Mouse (Mus musculus) liver, embryonic 11.5 days (tissue): Measurements from ENCODE around the gene Mettl18. TPM values are rescaled to one million over a fixed set of nuclear protein-coding genes. Genes with fewer than 3 reads are reported as not detected.
A peak's percentile ranks its signal among the peaks of the same experiment; 100 is the strongest.
"Not testable (repeated sequence)": the region's sequence is repeated elsewhere in the genome, so short reads cannot be mapped to it uniquely, and the experiment has no call there.

Experiments used
- ATAC-seq: fragments of 200-750 bp; cut with Nextera tagmentation; replicated peaks from 2 replicates; pipeline ENCODE4 v1.8.0; 2017; ENCODE audit warnings: moderate number of reproducible peaks, mild to moderate bottlenecking, moderate TSS enrichment, moderate library complexity; ENCODE audit not compliant: low FRiP score
- DNase-seq: peaks from one replicate; pipeline ENCODE4 v3.0.0-alpha.2; 2017; ENCODE audit warnings: low spot score
- H3K27ac ChIP-seq: fragments of 300-500 bp; sonication (generic); 2 replicates; pipeline ENCODE4 v1.5.1; 2014; ENCODE audit warnings: mild to moderate bottlenecking, low read depth, low read length, control low read depth
- H3K27me3 ChIP-seq: fragments of 300-500 bp; sonication (generic); replicated peaks from 2 replicates; pipeline ENCODE4 v1.6.1; 2014; ENCODE audit warnings: low read length, mixed read lengths; ENCODE audit not compliant: control insufficient read depth, insufficient read depth
- H3K36me3 ChIP-seq: fragments of 300-500 bp; sonication (generic); 2 replicates; pipeline ENCODE4 v1.6.1; 2014; ENCODE audit warnings: mild to moderate bottlenecking, low read length, moderate library complexity, mixed read lengths; ENCODE audit not compliant: control insufficient read depth, insufficient read depth
- H3K4me1 ChIP-seq: fragments of 300-500 bp; sonication (generic); replicated peaks from 2 replicates; pipeline ENCODE4 v1.6.1; 2014; ENCODE audit warnings: low read length, mixed read lengths; ENCODE audit not compliant: control insufficient read depth, insufficient read depth
- H3K4me2 ChIP-seq: fragments of 300-500 bp; sonication (generic); 2 replicates; pipeline ENCODE4 v1.6.1; 2014; ENCODE audit warnings: mild to moderate bottlenecking, control low read depth, moderate library complexity
- H3K4me3 ChIP-seq: fragments of 300-500 bp; sonication (generic); 2 replicates; pipeline ENCODE4 v1.5.1; 2014; ENCODE audit warnings: low read depth, low read length, control low read depth
- H3K9ac ChIP-seq: fragments of 300-500 bp; sonication (generic); 2 replicates; pipeline ENCODE4 v1.6.1; 2014; ENCODE audit warnings: low read depth, low read length, control low read depth
- H3K9me3 ChIP-seq: fragments of 300-500 bp; sonication (generic); 2 replicates; pipeline ENCODE4 v1.6.1; 2016; ENCODE audit warnings: low read length, inconsistent platforms, mixed read lengths; ENCODE audit not compliant: control insufficient read depth
- WGBS: fragments of 180-500 bp; shearing (Covaris S2); extraction: QIAGEN DNeasy Blood & Tissue Kit; methylation state at CpG from one replicate; pipeline ENCODE4 v1.1.7; 2014; 5-methylcytosine and 5-hydroxymethylcytosine counted together
- polyA plus RNA-seq: library from polyadenylated mRNA; unstranded; fragments of >200 nt; fragmentation: Nextera tagmentation; extraction: Ambion mirVana; gene quantifications from 2 replicates; pipeline ENCODE4 v1.2.1, GENCODE M21; 2014

Mettl18 gene
- polyA plus RNA-seq, 1 experiment from 2014 or later, result 11.4 TPM

- Histone ChIP-seq H3K4me1 (peaks cover 10% of the 10 kb centered on the region), H3K27ac (no peak overlapping the region), H3K36me3 (no peaks in the 10 kb centered on the region), H3K27me3 (no peaks in the 10 kb centered on the region), H3K4me2 (peak overlapping the region; percentile 87), H3K4me3 (peak overlapping the region; percentile 69), H3K9ac (peak overlapping the region; percentile 73), H3K9me3 (no peaks in the 10 kb centered on the region)
- 2% methylated on average over 38 of the region's 38 CpGs for WGBS
- ATAC-seq, result peak; percentile 83
- DNase-seq, result no peak
These were observed 442 bp upstream of the Mettl18 start for GRCm38 (mm10) chr1:163994173-163994720.

GRCm38 (mm10) chr1:163995609-163995913 is 872 bp downstream of the Mettl18 start:
- no peak for DNase-seq
- 86% methylated on average over 1 of the region's 2 CpGs for WGBS
- no peak for ATAC-seq
- H3K4me2 ChIP-seq, result peak overlapping the region; percentile 72
- H3K27ac ChIP-seq, result no peak overlapping the region
- H3K4me3 ChIP-seq, result peak overlapping the region; percentile 69
- H3K27me3 ChIP-seq, result no peaks in the 10 kb centered on the region
- peaks cover 10% of the 10 kb centered on the region for H3K4me1 ChIP-seq
- peak overlapping the region; percentile 73 for H3K9ac ChIP-seq
- no peaks in the 10 kb centered on the region for H3K9me3 ChIP-seq
- H3K36me3 ChIP-seq, result no peaks in the 10 kb centered on the region

GRCm38 (mm10) chr1:164001831-164002452 is 7.3 kb downstream of the Mettl18 start:
- Histone ChIP-seq H3K27ac (no peak overlapping the region), H3K4me3 (no peak overlapping the region), H3K9me3 (no peaks in the 10 kb centered on the region), H3K27me3 (no peaks in the 10 kb centered on the region), H3K9ac (no peak overlapping the region), H3K4me2 (no peak overlapping the region), H3K36me3 (no peaks in the 10 kb centered on the region), H3K4me1 (no peaks in the 10 kb centered on the region)
- WGBS, result 62% methylated on average over 6 of the region's 6 CpGs
- no peak for DNase-seq
- ATAC-seq, result no peak

GRCm38 (mm10) chr1:164004311-164004710 is 9.6 kb downstream of the Mettl18 start:
- no peaks in the 10 kb centered on the region for H3K27me3 ChIP-seq
- no peak overlapping the region for H3K4me3 ChIP-seq
- H3K4me1 ChIP-seq, result no peaks in the 10 kb centered on the region
- H3K27ac ChIP-seq, result no peak overlapping the region
- no peak for DNase-seq
- no peak overlapping the region for H3K4me2 ChIP-seq
- 66% methylated on average over 3 of the region's 3 CpGs for WGBS
- no peaks in the 10 kb centered on the region for H3K9me3 ChIP-seq
- no peak for ATAC-seq
- no peak overlapping the region for H3K9ac ChIP-seq
- no peaks in the 10 kb centered on the region for H3K36me3 ChIP-seq

GRCm38 (mm10) chr1:164009235-164009634 is 14.5 kb downstream of the Mettl18 start:
- DNase-seq, result no peak
- no peak for ATAC-seq

GRCm38 (mm10) chr1:164014616-164015015 is 19.9 kb downstream of the Mettl18 start:
- DNase-seq (no peak), ATAC-seq (no peak)
- Histone ChIP-seq H3K4me1 (no peaks in the 10 kb centered on the region), H3K27me3 (no peaks in the 10 kb centered on the region), H3K4me2 (no peak overlapping the region), H3K4me3 (no peak overlapping the region), H3K36me3 (no peaks in the 10 kb centered on the region), H3K9ac (no peak overlapping the region), H3K9me3 (no peaks in the 10 kb centered on the region), H3K27ac (no peak overlapping the region)
- WGBS, result 40% methylated on average over 1 of the region's 1 CpGs

More at GRCm38 (mm10) chr1:164009235-164009634, 14.5 kb downstream of the Mettl18 start:
- Histone ChIP-seq H3K9me3 (no peaks in the 10 kb centered on the region), H3K4me1 (no peaks in the 10 kb centered on the region), H3K27ac (no peak overlapping the region), H3K27me3 (no peaks in the 10 kb centered on the region), H3K9ac (no peak overlapping the region), H3K4me3 (no peak overlapping the region), H3K36me3 (no peaks in the 10 kb centered on the region), H3K4me2 (no peak overlapping the region)
- WGBS, result 36% methylated on average over 2 of the region's 2 CpGs

- no peaks in the 10 kb centered on the region for H3K9me3 ChIP-seq
- no peak overlapping the region for H3K4me2 ChIP-seq
- no peaks in the 10 kb centered on the region for H3K36me3 ChIP-seq
- H3K27ac ChIP-seq, result no peak overlapping the region
- H3K4me3 ChIP-seq, result no peak overlapping the region
- no peak overlapping the region for H3K9ac ChIP-seq
- no peak for ATAC-seq
- WGBS, result 82% methylated on average over 16 of the region's 16 CpGs
- H3K27me3 ChIP-seq, result no peaks in the 10 kb centered on the region
- no peaks in the 10 kb centered on the region for H3K4me1 ChIP-seq
- DNase-seq, result no peak
These were observed 23.7 kb downstream of the Mettl18 start for GRCm38 (mm10) chr1:164018221-164018896.

- Histone ChIP-seq H3K4me2 (no peak overlapping the region), H3K27ac (no peak overlapping the region), H3K4me3 (no peak overlapping the region), H3K36me3 (no peaks in the 10 kb centered on the region), H3K9ac (no peak overlapping the region), H3K27me3 (no peaks in the 10 kb centered on the region), H3K4me1 (no peaks in the 10 kb centered on the region), H3K9me3 (no peaks in the 10 kb centered on the region)
- DNase-seq, result no peak
- ATAC-seq, result no peak
- 58% methylated on average over 6 of the region's 6 CpGs for WGBS
These were observed 25.1 kb downstream of the Mettl18 start for GRCm38 (mm10) chr1:164019789-164020188.

GRCm38 (mm10) chr1:164020746-164021145 is 26.1 kb downstream of the Mettl18 start:
- WGBS, result 97% methylated on average over 3 of the region's 3 CpGs
- H3K9ac ChIP-seq, H3K4me1 ChIP-seq, H3K9me3 ChIP-seq, ATAC-seq, DNase-seq, H3K4me2 ChIP-seq, H3K36me3 ChIP-seq, H3K27ac ChIP-seq, H3K27me3 ChIP-seq, H3K4me3 ChIP-seq: not testable (repeated sequence)
